Mouse (Mus musculus) layer of hippocampus, adult 8-10 months (tissue): ENCODE data around the gene Atxn7l1. TPM values are rescaled to one million over a fixed set of nuclear protein-coding genes. Genes with fewer than 3 reads are reported as not detected.
"Not testable (repeated sequence)": the region's sequence is repeated elsewhere in the genome, so short reads cannot be mapped to it uniquely, and the experiment has no call there.

ENCODE experiments used
- DNase-seq, 2 experiments: peaks; one replicate each; pipeline ENCODE4 v3.0.0; 2022; ENCODE audit warnings: low spot score in 2 of 2
- total RNA-seq, 4 experiments: library from RNA; stranded (reverse); gene quantifications; 2 replicates each; pipeline ENCODE4 v1.2.4; 2022

Gene Atxn7l1
- total RNA-seq, 4 experiments from 2014 or later = 56.9 to 65.7 (median 60.7) TPM

DNA sequence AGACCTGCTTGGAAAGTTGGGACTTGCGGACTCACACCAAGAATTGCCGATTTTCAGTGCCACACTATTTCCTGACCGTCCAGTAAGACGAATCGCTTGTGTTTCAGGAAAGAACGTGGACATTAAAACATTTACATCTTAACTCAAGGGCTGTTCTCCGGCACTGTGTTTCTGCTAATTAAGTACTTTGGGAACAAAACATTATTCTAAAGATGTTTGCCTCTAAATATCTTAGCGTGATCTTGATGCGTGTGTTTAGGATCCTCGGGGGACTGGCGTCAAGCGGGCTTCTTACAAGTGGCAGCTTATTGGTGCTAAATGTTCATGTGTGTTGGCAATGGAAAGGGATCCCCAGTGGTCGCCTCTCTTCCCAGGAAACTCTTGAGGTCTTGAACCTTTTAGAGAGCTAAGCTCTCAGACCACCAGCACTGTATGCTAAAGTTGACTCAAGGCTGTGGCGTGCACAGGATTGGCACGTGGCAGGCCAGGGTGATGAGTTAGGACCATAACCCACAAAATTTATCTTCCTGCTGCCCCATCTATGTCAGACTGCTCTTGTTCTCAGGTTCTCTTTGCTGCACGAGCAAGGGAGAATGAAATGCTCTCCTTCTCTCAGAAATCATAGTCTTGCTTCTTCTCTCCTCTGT lies 2.2 kb downstream of the Atxn7l1 start:
- DNase-seq = no peak

GRCm38 (mm10) chr12:33153131-33153530 lies 5.6 kb downstream of the Atxn7l1 start:
- no peak for DNase-seq

GRCm38 (mm10) chr12:33153850-33154249 lies 6.4 kb downstream of the Atxn7l1 start:
- no peak for DNase-seq

GRCm38 (mm10) chr12:33154732-33155131 lies 7.2 kb downstream of the Atxn7l1 start:
- no peak for DNase-seq

- no peak for DNase-seq
Measured at GRCm38 (mm10) chr12:33156334-33157018, 9.0 kb downstream of the Atxn7l1 start.

GRCm38 (mm10) chr12:33158256-33158655 lies 10.8 kb downstream of the Atxn7l1 start:
- no peak for DNase-seq

DNA sequence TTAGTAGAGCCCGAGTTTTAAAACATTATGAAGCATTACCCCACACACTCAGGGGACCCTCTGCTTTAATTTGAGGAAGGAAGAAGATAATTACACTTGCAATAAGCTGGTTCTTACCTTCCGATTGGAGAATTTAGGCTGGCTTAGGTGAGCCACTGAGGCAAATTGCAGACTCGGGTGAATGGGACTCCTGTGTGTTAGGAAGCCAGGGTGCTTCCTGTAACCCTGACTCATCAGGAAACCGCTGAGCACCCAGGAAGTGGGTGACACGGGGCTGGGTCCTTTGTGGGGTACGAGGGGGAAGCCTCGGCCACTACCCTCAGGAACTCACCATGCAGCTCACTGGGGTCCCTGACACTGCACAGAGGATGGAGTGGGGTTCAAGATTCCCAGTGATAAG lies 12.9 kb downstream of the Atxn7l1 start:
- no peak for DNase-seq

GRCm38 (mm10) chr12:33162541-33162940 lies 15.0 kb downstream of the Atxn7l1 start:
- no peak for DNase-seq

DNA sequence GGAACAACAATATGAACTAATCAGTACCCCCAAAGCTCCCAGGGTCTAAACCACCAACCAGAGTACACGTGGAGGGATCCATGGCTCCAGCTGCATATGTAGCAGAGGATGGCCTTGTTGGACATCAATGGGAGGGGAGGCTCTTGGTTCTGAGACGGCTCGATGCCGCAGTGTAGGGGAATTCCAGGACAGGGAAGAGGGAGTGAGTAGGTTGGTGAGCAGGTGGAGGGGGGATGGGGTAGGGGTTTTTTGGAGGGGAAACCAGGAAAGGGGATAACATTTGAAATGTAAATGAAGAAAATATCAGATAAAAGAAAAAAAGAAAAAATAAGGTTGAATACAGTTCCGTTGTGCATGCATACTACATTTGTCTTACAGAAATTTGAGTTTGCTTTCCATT lies 16.5 kb downstream of the Atxn7l1 start:
- not testable (repeated sequence) for DNase-seq

DNA sequence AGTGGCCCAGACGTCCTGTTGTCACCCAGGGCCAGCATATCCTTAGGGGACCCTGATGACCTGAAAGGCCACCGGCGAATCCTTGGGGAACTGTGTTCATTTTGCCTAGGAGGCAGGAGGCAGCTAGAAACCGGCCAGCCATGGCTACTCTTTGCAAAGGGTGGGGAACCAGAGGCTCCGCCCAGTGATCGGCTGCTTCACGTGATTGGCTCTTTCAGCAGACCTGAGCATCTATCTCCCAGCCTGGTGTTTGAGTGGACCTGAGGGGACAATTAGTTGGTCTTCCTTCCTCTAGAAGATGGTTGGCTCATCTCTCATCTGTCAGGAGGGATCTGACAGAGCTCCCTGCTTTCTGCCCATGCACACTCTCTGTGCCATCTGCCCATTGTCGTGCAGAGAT lies 19.2 kb downstream of the Atxn7l1 start:
- no peak for DNase-seq

GRCm38 (mm10) chr12:33167545-33167944 lies 20.1 kb downstream of the Atxn7l1 start:
- no peak for DNase-seq

GRCm38 (mm10) chr12:33168491-33168890 lies 21.0 kb downstream of the Atxn7l1 start:
- DNase-seq = no peak

- DNase-seq = no peak
Measured at GRCm38 (mm10) chr12:33169777-33170494, 22.4 kb downstream of the Atxn7l1 start.

GRCm38 (mm10) chr12:33170822-33171221 lies 23.3 kb downstream of the Atxn7l1 start:
- no peak for DNase-seq

DNA sequence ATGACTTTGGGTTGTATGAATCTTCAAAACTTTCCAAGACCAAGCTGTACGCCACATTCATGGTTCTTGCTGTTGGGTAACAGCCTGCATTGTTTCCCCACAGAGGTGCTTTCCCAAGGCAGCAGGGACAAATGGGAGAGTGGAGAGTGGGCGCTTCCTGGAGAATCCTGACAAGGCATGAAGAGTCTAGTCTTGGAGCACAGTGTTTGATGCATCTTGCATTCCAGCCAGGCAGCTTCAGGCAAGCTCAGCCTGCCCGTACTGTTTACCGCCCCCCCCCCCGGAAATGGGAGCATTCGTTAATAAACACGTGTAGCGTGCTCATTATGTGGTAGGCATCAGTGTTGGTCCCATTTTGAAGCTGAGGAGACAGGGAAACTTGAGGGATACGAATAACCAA lies 25.4 kb downstream of the Atxn7l1 start:
- DNase-seq = no peak

- no peak for DNase-seq
Measured at GRCm38 (mm10) chr12:33173720-33174141, 26.2 kb downstream of the Atxn7l1 start.

- DNase-seq = no peak
Measured at GRCm38 (mm10) chr12:33174171-33174570, 26.7 kb downstream of the Atxn7l1 start.

DNA sequence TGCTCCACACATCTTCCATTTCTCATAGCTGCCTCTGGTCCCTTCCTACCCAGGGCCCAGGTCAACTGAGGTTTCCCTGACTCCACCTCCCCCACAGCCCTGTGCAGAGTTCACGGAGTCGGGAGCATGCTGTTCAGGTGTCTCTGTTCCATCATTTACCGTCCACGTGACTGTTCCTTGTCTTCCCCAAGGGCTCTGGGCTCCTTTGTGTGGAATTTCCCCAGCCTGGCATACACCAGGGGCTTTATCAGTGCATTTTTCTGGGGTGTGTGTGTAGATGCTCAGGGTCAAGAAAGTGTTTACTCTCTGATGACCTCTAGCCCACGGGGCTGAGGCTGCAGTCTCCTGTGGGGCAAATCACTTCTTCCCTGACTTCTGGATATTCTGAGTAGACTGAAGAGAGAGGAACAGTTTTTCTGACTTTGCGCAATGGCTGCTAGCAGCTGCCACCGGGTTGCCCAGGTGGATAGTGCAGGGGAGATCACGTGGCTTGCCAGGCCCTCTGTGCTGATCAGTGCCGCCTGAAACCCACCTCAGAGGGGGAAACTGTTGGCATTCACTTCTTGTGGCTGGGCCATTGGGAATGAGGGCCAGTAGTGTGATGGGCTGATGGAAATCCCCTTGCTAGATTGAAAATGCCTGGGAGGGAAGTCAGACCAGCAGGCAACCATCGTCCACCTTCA lies 27.3 kb downstream of the Atxn7l1 start:
- DNase-seq = no peak

GRCm38 (mm10) chr12:33175621-33176554 lies 28.4 kb downstream of the Atxn7l1 start:
- DNase-seq = no peak

DNA sequence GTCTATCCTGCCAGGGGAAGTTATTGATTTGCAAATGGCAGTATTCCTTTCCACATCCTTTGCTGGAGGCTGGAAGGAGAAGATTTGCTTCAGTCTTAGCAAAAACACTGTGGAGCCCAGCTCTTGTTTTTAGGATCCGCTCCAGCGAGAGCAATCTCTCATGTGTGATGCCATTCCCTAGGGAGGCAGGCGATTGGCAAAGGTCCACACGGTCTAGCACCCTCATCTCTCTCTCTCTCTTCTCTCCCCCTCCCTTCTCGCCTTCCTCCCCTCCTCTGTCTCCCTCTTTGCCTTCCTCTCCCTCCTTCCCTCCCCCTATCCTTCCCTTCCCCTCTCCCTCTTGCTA lies 29.0 kb downstream of the Atxn7l1 start:
- DNase-seq = no peak

DNA sequence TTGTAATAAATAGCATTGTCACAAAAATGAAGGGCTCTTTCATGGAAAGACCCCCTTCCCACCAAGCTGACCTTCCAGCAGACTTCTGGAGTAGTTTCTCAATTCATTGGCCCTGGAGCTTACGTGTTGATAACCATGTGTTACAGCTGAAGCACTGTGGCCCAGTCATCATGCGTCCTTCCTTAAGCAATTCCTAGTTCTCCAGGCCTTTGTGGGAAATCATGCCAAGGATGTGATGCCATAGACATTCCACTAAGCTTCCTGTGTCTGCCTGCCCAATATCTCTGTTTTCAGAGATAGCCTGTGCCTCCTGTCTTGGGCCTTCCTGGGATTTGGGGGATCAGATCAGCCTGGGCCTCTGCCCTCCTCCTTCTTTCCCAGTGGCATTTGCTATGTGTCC lies 32.9 kb downstream of the Atxn7l1 start:
- no peak for DNase-seq
